Mouse (Mus musculus): ENCODE data around the gene Bicc1.

Bicc1 gene

DNA sequence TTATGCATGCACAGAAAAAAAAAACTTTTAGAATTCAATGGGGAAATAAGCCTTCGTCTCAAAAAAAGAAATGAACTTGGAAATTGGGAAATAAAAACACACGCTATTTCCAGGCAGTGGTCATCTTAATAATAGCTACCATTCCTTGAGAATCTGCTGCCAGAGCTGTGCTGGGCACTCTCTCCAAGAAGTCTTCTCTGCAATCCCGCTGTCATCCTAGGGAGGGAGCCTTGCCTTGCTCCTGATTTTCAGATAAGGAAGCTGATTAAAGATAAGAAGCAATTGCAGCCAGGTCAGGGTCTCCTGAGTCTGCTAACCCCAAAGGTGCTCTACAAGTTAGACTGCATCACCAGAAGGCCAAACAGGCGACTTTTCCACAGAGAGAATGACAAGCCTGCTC lies 161.4 kb downstream of the Bicc1 start:
- 40% methylated on average over 4 of the region's 4 CpGs for WGBS

DNA sequence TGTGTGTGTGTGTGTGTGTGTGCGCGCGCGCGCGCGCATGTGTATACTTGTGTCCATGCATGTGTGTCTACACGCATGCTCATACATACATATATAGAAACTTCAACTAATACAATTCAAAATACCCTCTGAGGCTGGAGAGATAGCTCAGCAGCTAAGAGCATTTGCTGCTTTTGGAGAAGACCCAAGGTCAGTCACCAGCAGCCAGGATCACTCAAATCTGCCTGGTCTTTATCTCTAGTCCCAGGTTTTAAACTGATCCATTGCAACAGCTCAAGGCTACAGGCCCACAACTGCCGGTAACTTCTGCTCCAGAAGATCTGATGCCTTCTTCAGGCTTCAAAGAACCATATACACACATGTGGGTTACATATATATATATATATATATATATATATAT lies 163.4 kb downstream of the Bicc1 start:
- WGBS: 98% methylated on average over 9 of the region's 9 CpGs

DNA sequence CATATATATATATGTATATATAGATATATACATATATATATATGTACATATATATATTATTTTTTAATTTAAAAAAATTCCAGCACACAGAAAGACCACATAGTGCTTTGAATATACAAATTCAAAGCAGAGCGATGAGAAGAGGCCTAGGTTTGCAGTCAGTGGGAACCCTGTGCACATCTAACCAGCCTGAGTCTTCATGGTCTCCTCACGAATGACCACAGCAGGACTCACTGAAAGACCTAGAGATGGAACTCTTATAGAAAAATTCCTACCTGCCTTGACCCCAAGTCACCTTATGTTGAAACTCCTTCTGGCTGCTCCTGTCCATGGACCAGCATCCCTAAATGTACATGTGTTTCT lies 165.4 kb downstream of the Bicc1 start:
- 76% methylated on average over 2 of the region's 2 CpGs for WGBS

DNA sequence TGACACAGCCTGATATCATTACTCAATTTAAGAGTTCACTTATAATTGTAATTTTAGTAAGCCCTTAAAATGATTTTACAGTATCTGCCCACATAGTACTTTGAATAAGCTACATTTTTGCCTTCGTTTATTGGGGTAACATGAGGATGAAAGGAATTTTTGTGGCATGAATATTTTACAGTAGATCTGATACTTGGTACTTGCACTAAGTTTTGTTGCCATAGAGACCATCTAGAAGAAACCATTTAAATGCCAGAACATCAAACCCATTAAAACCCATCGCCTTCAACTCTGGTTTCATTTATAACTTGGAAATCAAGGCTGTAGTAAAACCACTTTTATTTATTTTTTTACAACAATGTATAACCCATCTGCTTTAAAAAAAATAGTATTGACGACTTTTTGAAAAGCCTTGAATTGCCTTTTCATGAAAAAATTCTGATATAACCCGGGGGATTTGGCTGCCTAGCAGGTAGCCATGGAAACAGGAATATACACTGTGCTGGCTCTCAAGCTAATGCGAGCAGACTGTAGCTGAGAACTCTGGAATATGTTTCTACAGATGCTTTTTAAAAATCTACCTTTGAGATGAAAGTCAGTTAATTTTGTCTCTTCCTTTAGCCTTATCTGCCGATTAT lies 165.9 kb downstream of the Bicc1 start:
- 37% methylated on average over 6 of the region's 6 CpGs for WGBS

DNA sequence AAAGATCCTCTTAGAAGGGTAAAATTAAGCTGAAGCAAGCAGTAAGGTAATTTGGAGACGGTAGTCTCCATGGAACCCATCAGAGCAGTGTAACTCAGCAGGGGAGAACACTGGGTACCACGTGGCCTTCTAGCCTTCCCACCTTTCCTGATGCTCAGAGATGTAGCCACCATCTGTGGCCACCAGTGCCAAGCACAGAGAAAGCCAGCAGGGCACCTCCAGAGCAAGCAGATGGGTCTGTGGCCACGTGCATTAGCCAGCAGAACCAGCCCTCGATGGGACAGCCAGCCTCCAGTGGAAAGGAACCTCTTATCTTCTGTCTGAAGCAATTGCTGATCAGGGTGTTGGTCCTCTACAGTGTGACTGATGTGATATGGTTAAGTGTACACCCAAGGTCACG lies 172.1 kb downstream of the Bicc1 start:
- 61% methylated on average over 5 of the region's 5 CpGs for WGBS

DNA sequence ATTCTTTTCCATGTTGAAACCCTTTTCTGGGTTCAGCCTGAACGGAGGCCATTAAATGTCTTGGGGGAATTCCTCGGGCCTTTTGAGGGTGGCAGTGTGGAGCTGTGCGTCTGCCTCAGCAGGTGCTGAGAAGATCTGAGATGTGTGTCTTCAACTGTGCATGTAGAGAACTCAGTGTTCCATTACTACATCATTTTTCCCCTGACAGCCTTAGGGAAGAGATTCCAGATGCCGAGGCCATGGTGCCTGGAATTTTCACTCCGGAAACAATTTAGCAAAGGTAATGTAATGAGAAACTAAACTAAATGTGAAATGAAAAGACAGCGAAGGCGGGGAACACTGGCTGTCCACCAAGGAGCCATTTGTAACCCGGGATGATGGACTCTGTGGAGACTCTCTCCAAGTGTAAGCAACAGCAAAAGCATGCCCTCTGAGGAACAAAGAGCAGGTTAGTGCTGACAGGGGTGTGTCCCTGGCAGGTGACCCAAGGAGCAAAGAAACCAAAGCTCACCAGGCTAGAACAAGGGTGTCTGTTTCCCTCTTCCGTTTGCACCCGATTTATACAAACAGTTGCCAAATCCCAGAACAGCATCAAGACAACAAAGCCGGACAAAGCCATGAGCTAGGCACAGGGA lies 176.3 kb downstream of the Bicc1 start:
- WGBS: 85% methylated on average over 11 of the region's 11 CpGs

DNA sequence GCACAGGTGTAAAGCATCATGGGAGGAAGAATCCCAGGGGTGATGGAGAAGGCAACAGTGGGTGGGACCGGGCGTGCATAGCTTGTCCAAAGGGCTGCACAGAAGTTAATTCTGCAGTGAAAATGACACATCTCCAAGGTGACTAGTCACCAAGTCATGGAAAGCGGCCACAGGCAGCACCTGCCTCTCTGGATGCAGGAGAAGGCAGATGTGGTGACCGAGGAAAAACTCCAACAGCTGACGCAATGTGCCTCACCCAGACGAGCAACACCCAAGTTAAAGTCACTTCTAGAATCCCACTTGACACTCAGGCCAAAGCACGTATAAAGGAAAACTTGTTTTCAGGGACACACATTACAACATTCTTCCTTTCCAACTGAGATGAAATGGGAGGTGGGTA lies 177.3 kb downstream of the Bicc1 start:
- WGBS: 95% methylated on average over 7 of the region's 7 CpGs

DNA sequence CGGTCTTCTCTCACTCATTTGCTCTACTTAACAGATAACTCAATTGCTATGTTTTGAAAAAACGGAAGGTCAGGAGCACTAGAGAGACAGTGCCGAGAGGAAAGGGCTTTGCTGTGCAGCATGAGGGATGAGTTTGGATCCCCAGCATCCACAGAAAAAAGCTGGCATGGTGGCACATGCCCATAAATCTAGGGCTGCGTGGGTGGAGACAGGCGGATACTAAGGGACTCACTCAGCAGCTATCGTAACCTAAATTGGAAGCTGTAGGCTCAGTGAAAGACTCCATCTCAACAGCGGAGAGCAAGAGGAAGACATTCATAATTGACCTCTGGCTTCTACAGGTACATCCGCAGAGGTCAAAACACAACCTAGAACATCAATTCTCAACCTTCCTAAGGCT lies 179.8 kb downstream of the Bicc1 start:
- WGBS: 74% methylated on average over 8 of the region's 8 CpGs

DNA sequence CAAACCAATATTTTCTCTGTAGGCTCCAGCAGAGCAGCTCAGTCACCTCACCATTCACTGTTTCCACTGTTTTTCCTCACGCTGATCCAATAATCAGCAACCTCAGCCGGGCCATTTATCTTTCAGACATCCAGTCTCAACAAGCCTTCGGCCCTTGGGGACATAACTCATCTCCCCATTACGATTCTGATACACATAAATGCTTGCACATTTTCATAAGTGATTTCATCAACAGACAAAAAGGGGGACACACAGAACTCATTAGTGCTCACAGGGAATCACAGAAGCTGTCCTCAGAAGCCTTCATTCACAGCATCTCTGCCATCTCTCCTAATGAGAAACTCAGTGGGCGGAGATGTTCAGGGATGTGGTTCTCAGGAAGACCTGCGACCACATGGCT lies 182.4 kb downstream of the Bicc1 start:
- 80% methylated on average over 6 of the region's 6 CpGs for WGBS

DNA sequence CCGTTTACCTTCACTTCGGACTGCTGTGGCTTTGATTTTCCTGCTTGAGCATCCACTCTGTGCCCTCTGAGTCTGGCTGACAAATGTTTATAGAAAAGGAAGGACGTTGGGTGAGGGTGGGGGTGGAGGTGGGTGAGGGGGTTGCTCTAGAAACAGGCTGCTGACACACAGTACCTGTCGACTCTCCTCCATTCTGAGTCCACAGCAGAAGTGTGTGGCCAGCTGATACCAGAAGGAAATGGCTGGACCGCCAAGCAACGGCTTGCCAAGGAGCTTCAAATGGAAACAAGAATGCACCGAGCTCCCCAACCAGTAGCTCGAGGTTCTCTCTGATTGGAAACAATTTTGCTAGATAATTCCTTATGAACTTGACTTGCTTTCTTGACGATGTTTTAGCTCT lies 182.9 kb downstream of the Bicc1 start:
- 73% methylated on average over 9 of the region's 9 CpGs for WGBS

DNA sequence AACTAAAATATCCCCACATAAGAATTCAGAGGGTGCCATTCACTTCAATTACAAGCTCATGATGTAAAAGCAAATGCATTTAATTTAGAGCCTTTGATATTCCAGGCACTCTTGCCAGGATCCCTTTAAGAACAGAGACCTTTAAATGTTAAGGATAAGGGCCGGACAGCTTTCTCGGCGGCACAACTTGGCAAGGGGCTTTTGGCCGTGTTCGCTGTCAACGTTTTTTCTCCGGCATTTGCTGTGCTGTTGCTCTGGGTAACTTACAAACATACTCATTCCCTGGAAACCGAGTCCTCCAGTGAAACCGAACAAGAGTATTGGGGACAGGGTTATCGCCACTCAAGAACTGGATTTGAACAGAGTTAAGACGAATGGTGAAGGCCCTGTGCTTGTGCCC lies 188.3 kb downstream of the Bicc1 start:
- WGBS: 62% methylated on average over 11 of the region's 11 CpGs

DNA sequence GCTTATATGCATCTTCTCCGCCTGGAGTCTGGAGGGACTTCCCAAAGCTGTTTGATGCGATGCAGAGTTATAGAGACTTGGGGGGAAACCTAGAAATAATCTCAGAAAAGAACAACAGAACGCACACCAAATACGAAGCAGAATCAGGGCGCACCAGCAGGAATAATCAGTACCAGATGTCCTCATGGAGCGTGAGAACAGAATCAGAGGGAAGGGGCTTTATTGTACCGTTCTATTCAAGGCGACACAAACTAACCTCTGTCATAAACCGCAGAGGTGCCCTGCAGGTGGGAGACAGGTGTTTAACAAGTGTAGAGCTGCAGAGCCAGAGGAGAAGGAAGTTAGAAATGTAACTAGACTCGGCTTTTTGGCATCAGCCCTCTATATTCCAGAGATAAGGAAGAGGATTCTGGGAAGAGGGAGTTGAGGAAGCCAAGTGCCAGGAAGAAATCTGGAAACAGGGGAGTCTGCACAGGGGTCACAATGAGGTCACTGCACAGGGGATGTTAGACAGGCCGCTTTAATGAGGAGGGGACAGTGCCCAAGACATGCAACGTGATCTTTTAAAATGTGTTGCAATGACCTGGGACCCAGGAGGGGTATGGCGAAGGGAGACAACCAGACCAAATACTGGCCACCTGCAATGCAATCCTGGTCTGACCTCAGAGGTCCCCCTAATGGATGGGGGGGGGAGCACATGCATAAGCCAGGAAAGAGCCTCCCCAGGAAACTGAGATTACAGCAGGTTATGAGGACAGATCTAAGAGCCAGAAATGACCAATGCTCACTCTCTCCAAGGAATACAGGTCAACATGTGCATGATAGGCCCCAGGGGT lies 190.4 kb downstream of the Bicc1 start:
- 84% methylated on average over 13 of the region's 13 CpGs for WGBS

DNA sequence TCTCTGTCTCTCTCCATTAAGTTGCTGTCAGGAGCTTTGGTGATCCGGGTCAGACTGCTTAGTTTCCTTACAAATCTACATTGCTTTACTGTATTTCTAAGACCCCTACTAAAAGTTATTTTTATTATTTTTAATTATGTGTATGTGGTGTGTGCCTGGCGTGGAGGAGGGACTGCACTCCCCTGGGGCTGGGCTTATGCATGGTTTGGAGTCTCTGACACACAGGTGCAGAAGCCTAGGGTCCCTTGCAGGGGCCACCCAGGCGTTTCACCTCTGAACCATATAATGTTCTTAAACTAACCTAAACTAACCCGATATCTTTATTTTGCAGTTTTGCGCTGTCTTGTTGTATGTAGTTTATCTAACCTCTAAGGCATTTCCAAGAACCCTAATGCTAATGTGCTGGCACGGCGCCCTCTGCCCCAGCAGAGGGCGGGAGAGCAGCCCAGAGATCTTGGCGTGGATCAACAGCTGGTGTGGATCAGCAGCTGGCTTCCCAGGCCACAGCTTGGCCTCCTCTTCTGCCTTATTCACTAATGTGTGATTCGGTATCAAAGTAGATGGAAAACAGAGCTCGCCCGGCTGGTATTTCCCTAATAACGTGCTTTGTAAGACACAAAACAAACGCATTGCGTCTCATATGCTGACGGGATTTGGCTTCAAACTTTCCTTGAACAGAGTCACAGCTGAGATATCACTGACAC lies 192.7 kb downstream of the Bicc1 start:
- WGBS: 65% methylated on average over 16 of the region's 16 CpGs

DNA sequence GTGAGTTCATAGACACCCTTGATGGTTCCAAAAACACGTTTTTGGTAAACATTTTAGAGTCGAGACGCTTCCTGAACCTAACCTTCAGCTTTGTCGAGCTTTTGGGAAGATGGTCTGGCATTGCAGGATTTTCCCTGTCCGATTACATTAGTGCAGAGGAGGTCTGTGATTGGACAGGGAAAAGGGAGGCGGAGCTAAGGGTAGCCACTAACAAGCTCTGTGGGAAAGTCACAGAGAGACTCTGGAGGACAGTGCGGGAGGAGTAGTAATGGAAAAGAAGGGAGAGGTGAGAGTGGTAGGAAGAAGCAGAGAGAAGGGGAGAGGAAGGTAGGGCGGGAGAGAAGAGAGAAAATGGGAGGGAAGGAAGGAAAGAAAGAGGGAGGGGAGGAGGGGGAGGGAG lies 194.8 kb downstream of the Bicc1 start:
- 56% methylated on average over 8 of the region's 8 CpGs for WGBS

DNA sequence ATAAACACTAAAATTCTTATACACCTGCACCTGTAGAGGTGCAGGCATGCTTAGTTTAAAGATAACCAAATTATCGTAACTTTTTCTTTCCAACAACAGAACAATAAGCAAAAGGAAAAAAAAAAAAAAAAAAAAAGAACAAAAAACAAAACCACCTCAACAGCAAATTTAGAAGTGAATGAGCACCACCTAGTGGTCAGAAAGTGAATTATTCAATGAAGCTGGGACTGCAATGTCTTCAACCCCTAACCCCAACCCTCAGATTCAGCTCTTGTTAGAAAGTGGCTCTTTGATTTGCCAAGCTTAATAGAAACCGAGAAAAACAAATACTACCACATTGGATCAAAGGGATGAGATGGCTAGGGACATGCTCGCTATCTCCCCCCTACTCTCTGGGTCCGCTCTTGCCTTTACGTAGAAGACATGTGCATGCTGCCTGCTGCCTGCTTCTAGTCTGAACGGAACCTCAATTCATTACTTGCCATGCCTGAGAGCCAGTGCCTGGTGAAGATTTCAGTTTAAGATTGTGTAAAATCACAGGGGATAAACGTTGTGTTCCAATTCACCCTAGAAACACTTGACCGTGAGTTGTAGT lies 195.8 kb downstream of the Bicc1 start:
- 55% methylated on average over 8 of the region's 8 CpGs for WGBS

DNA sequence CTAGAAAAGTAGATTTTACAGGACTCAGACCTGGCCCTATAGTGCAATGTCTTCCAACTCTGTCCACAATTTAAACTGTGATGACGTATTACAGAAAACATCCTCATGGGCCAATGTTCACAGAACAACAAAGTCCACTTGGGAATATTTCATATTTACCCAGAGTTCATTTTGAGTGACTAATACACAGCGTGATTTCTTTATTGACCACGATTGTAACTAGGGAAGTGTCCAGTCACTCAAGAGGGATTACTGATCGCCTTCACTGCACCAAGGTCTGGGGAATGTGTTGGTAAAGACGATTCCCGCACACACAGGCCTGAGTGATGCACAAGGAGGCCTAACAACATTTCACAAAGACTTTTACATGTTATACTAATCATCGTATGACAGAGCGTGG lies 197.9 kb downstream of the Bicc1 start:
- 91% methylated on average over 8 of the region's 8 CpGs for WGBS

DNA sequence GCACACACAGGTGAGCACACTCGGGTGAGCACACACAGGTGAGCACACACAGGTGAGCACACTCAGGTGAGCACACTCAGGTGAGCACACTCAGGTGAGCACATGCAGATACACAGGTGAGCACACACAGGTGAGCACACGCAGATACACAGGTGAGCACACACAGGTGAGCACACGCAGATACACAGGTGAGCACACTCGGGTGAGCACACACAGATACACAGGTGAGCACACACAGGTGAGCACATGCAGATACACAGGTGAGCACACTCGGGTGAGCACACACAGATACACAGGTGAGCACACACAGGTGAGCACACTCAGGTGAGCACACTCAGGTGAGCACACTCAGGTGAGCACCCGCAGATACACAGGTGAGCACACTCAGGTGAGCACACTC lies 199.1 kb downstream of the Bicc1 start:
- WGBS: 93% methylated on average over 6 of the region's 6 CpGs

DNA sequence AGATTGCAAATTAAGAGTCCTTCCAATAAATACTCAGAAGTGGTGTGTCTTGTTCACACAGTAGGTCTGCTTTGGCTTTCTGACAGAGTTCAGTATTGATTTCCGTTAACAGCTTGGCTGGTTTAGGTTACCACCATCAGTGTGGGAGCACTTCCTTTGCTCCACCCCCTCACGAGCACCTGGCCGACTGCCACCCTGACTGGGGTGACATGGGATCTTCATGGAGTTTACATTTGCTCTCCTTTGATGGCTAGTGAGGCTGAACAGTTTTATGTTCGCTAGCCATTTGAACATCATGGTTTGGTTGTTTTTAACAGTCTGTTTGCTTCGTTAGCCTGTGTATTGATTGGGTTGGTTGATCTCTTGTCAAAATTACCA lies 206.7 kb downstream of the Bicc1 start:
- 49% methylated on average over 5 of the region's 5 CpGs for WGBS

DNA sequence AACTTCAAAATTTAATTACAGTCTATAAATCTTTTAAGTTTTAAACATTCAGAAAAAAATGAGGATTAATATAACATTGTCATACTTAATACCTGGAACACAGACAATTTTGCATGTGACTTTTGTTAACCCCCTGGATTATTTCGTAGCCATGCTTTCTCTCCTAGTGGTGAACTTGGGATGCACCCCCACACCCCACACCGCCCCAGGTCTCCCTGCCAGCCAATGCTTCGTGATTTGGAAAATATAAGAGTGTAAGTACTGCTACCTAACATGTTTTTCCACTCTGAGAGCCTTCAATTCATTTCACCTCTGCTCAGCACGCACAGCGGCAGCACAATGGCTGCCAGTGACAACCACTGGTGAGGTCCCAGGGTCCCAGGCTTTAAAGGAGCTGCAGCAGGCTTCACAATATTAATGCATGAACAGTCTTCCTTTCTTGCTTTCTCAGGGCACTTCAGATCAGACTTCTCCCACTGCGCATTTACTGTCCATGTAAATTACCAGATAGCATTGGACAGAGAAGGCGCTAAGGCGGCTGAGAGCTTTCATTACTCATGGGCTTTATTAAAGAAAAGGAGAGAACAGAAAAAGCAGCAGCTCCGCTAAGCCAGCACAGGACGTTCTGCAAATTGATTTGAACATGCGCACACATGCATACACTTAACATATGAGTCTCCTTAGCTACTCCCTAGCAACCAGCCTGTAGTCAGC lies 207.3 kb downstream of the Bicc1 start:
- WGBS: 37% methylated on average over 11 of the region's 11 CpGs

DNA sequence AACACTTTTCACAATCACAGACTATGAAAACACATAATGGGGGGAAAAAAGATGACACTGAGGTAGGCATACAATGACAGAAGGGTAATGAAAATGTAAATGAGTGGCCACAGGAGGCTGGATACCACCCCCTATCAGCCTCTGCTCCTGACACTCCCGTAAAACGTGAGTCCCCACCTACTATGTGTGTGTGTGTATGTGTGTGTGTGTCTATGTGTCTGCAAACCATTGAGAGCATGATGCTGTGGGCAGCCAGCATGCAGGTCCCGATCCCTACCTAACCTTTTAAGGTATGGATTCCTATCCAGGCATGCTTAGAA lies 209.4 kb downstream of the Bicc1 start:
- 49% methylated on average over 3 of the region's 3 CpGs for WGBS

DNA sequence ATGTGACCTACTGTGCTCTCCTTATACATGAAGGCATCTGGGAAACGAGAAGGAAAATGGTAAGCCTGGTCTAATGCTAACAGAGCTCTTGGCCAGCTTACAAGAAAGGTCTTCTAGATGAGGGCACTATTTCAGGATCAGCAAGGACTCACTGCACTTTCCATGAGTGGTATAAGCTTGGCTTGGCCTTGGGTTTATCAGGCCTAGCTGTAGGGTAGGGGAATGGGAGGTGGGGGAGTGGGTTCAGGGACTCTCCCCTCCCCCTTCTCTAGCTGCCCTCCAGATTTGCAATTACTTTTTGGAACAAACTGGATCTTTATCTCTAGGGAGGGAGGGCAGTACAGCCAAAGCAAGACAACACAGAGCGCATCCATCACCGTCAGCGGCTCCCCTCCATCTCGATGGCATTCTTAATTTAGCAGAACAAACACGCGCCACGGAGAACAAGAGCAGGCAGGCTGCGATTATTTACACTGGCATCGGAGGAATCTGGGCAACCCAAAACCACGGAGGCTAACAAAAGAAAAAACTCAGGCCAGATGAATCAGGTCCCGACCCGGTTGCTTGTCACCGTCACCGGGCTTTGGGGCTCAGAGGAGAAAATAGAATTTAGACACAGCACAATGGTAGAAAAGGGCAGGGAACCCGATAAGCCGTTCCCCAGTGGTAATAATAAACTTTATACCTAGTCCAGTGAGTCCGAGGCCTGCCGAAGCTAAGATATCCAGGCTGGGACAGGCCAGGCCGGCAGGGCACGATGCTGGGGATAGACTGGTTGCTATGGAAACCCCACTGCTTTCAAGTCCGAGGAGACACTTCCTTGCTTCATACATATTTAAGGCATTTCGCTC lies 210.0 kb downstream of the Bicc1 start:
- WGBS: 29% methylated on average over 23 of the region's 23 CpGs
